Mouse (Mus musculus): Measurements from ENCODE around the gene Gm49673.
"Not testable (repeated sequence)": the region's sequence is repeated elsewhere in the genome, so short reads cannot be mapped to it uniquely, and the experiment has no call there.

The Gm49673 gene

DNA sequence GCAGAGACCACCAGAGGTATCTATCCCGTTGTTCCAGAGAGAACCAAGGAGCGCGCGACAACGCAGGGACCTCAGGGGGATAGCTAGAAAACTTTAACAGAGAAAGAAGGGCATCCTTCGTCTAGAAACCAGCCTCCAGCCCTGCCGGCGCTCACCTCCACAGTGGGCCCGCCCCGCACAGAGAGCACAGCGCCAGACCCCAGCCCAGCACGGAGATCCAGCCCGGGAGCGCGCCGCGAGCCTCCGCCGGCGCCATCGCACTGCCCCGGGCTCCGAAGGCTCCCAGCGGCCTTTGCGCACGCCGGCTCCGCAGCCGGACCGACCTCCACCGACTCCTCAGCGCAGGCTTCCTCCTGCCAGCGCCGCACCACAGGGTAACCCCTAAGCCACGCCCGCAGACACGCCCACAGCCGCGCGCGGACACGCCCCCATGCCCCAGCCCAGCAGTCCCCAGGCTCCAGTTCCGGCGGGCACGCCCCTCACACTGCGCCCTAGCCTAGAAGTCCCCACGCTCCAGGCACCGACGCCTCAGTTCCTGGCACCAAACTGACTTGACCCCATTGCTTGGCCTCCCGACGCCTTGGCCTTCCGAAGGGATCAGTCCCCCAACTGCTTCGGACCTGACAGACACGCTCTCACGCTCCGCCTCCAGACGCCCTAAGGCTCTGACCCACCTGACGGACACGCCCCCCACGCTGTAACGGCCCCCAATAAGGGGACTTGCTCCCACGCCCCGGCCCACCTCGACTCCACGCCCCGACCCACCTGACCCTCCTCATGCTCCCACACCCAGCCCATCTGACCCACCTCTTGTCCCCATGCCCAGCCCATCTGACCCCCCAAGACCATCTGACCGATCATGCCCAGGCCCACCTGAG, at the start of gene Gm49673, which contains the start of gene Rnaset2a:
Gene Gm49673, minus strand, starts transcription at position 350 of the 878 bp plus-strand sequence.
Gene Rnaset2a, minus strand, starts transcription at position 659 of the 878 bp plus-strand sequence.
- not testable (repeated sequence) for DNase-seq

DNA sequence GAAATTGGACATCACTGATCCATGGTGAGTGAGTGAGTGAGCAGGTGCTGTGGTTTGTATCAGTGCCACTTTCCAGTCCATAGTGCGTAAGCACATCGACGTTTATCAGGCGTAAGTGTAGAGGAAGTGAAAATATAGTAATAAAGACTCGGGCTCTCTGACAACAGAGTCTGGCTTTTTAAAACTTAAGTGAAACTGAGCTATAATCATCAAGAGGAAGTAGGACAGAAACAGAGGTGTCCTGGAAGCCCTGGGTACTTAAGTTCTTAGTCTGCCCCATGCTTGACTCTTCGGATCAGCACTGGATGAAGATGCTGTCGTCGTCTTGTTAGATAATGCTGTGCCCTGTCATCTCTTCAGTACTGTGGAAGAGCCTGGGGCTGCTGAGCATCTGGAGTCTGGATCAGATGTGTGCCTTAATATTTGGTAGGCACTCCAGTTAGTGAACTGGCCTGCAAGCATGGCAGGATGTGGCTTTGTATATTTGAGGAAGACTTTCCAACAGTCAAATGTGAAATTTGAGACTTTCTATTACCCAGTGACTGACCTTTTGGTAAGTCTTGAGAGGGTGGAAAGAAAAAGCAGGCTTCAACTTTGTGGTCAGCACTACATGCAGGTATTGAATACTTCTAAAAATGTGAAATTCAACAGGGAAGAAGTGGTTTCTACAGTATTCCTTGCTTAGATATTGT, 48.2 kb upstream of the Gm49673 start:
- no peak for DNase-seq

DNA sequence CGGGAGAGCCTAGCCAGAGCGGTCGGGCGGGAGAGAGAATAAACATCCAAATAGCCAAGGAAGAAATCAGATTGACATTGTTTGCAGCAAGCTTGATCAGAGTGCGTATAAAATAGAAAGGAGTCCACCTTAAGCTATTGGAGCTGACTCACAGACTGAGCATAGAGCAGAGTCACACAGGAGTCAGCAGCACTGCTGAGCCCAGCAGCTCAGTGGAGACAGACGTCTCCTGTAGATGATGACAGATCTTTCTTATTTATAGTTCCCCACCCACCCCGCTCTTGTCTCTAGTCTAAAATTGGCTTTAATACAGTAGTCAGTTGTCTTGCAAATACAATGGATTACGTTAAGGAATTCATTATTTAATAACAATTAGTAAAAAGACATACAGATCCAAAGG, 46.1 kb upstream of the Gm49673 start:
- DNase-seq: peak; percentile 32

DNA sequence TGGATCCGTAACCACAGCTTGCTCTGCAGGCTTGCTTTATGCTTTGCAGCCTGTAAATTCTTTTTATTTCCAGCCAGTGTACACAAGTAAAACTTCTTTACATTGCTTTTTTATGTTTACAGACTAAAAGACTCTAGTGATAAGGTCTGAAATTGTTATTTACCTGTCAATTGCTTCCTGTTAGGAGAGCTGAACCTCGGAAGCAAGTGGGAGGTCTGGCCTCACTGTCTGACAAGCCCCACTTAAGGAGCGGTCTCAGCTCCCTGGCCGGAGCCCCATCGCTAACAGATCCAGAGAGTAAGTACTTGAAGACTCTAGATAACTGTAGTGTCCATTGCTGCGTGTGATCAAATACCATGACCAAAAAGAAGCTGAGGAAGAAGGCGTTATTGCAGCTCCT, 36.6 kb upstream of the Gm49673 start:
- DNase-seq: no peak

DNA sequence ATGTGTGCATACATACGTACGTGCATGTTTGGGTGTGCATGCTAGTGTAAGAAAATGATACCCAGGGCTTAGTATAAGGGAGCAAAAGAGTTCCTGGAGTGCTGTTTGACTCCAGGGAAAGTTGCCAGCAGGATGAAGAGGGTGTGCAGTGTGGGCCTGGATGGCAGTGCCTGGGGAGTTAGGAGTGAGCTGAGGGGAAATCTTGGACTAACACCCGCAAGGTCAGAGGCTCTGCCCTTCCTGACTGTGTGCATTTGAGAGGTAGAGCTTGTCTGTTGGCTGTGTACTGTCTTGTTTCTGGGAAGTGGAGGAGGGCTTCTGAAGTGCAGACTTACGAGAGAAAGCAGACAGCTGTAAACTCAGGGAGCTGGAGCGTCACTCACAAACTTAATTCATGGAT, 36.2 kb upstream of the Gm49673 start:
- DNase-seq: no peak

DNA sequence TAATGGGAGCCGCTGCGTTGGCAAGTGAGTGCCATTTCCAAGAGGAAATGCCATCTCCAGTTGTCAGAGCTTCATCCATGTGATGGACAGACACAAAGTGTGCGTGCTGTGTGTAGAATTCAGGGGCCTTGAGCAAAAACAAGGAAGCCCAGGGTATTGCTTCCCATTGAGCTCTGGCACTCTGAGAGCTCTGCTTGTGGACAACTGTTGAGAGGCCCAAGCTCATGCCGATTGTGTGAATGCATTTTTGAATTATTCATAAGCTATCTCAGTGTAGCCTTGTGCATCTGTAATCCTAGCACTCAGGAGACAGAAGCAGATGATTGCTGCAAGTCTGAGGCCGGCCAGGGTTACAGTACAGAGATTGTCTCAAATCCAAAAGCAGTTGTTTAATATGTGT, 29.5 kb upstream of the Gm49673 start:
- DNase-seq: no peak

DNA sequence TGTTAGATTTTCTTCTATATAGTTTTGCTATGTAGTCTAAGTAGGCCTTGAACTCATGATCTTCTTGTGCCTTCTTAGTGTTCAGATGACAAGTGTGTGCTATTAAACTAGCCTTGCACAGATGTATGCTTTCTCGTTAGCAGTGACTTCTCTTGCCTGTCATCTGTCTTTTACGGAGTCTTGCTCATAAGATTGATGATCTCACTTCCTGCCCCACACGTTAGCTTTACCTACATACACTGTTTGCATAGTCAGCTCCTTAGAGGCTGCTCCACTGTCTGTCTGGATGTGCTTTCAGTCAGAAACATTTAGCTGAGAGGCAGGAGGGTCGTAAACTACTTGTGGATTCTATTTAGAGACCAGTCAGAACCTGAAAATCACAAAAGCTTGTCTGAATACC, 23.5 kb upstream of the Gm49673 start:
- no peak for DNase-seq

DNA sequence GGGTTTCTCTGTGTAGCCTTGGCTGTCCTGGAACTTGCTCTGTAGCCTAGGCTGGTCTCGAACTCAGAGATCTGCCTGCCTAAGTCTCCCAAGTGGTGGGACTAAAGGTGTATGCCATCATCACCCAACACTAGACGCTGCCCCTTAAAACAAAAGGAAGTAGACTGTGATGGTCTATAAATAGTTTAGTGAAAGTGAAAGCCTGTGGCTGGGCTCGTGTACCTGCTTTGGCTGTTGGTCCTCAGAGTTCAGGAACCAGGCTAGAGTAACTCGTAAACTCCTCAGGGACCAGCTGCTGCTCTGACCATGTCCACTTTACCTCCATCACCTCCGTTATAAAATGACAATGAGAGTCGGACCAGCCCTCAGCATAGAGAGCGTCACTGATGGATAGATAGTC, 22.7 kb upstream of the Gm49673 start:
- no peak for DNase-seq

DNA sequence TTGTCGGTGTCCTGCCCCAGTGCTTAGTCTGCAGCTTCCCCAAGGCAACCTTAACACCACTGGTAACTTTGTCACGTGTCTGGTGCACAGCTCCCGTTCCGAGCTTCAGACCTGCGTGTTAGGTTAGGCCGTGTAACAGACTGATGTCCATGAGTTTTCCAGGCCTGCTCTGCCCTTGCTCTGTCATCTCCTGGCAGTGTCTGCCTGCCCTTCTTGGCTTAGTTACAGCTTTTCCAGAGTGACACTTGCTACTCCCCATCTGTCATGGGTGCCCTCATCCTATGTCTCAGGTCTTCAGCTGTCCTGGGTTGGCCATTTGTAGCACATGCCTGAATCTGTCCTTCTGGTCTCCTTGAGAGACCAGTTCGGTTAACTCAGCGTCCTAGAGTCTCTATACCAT, 19.8 kb upstream of the Gm49673 start:
- DNase-seq: not testable (repeated sequence)

DNA sequence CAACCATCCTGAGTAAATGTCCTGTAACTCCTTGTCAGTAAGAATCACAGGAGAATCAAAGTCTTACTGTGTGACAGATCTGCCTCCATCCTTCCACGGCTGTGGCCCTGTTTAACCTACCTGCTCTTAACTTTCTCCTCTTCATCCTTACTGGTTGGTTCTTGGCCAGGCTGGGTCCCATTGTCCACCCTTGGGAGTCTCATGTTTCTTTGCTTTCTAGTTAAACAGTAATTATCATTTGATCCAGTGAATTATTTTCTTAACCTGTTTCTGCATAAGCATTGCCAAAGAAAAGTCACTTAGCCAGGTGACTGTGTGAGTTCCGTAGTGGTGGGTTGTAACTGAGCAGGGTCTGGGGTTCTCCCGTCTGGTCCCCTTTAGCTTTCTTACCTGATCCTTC, 18.9 kb upstream of the Gm49673 start:
- DNase-seq: not testable (repeated sequence)

DNA sequence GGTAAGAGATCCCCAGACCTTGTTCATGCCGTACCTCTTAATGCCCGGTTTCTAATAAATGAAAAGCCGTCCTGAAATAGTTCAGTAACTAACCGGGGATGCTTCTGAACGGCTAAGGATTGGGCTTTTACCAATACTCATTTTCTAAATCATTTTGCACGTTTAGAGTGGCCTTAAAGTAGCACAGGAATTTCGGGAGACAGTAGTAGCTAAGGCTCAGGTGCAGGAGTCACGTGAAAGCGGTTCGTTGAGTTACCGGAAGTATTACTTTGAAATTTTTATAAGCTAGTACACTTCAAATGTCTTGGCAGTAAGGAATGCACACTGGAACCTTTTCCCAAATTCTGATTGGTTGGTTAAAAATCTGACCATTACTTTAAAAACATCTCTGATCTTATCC, 18.4 kb upstream of the Gm49673 start:
- DNase-seq: not testable (repeated sequence)

DNA sequence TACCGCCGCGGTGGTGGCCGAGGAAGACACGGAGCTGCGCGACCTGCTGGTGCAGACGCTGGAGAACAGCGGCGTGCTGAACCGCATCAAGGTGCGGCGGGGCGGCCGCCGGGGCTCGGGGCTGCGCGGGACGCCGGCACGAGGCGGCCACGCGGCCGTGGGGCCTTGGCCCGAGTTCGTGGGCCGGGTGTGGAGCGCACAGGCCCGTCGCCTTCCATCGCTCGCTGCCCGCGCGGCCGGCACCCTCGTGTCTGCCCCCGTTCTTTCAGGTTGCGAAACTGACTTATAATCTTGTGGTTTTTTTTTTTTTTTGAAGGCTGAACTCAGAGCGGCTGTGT, 18.0 kb upstream of the Gm49673 start:
- peak; percentile 32 for DNase-seq

DNA sequence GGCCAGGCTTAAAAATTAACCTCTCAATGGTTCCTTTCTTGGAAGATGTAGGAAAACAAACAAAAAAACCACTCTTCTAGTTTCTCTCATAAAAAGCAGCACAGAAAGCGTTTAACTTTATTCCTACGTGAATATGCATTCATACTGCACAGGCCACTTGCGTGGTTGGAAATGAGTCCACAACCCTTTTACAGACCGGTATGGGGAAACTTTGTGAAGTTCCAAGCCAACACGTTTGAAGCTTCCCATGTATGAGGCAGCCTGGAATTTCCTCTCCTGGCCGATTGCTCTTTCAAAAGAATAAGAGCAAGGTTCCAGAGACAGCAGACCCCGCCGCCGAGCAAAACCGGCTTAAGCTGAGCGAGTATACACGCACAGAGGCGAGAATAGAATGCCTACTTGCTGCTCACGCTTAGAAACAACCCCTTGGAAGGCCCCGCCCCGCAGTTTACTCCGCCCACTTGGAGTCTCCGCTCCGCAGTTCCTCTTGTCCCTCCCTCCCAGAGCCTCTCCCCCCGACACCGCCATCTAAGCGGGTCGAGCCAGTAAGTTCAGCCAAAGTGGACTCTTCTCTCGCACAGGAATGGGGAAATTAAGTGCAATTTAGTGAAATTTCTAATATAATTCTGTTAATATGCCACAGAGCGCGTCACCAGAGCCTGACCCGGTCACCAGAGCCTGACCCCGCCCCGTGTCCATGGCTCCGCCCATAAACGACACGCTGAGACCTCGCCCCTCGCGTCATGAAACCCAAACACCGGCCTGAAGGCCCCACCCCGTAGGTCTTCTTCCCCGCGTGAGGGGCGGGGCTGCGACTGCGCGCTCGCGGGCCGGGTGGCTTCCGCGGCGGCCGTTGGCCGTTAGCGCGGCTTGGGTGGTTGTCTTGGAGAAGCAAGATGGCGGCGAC, 17.4 kb upstream of the Gm49673 start, which contains the start of gene Fgfr1op:
Gene Fgfr1op, plus strand, starts transcription at position 801 of the 907 bp plus-strand sequence.
- DNase-seq: peak; percentile 45

DNA sequence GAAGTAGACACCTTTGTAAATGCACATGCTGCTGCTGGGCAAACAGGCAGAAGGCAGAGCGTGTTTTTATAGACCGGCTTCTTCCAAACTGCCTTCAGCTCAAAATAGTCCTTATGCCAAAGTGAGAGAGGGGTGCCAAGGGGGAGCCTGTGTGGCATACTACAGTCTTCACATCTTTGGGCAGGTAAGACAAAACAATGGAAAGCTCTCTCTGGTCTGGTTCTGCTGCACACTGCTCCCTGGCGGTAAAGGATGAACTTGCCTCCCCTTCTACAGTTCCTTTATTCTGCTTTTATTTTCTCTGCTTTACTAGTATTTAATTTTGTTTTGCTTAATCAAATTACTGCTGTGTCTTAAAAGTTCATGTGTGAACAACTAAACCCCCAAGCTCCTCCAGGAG, 13.4 kb upstream of the Gm49673 start:
- DNase-seq: not testable (repeated sequence)

DNA sequence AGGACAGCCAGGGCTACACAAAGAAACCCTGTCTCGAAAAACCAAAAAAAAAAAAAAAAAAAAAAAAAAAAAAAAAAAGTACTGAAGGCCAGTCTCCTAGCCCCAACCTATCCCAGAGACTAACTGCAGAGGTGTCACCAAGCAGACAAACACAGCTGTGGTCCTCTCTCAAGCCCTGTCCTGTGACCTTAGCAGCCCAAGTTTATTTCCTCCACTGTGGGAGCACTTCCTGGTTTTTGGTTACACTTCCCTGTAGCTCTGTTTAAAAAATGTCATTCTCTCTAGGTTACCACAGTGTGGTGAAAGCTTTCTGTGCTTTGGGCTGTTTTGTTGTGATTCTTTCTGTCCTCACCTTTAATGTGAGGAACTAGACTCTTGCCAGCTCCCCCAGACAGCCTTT, 11.0 kb upstream of the Gm49673 start:
- not testable (repeated sequence) for DNase-seq

DNA sequence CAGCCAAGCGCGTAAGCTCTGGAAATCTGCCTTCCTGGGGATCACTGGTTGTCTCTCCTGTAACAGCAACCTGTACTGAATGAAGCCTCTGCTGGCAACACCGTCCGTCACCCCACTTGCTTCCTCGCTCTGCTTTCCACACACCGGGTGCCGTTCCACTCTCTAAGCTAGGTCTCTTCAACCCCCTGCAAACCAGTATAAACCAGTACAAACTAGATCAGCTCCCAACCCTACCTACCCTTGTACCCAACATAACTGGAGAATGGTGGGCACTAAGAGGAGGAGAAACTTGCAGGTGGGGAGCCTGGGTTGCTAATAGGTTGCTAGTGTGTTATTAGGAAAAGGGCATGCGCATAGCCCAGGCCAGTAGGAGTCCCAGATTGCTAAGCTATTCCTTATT, 8.4 kb upstream of the Gm49673 start:
- not testable (repeated sequence) for DNase-seq

DNA sequence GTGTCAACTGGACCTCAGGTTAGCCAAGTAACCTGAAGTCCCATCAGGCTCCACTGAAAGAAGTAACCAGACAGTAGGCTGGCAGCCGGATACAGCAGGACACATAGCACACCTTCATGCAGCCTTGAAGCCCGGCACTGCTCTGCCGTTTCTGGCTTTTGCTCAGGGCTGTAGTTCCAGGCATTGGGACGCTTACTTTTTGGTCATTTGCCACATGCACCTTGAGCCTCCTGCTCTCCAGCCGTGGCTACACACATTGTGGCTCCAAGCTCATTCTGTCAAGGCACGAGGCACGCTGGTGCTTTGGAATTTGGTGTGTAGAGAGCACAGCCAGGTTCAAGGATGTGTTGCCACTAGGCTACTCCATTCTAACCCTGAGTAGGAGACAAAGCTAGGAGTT, 7.4 kb upstream of the Gm49673 start:
- not testable (repeated sequence) for DNase-seq

DNA sequence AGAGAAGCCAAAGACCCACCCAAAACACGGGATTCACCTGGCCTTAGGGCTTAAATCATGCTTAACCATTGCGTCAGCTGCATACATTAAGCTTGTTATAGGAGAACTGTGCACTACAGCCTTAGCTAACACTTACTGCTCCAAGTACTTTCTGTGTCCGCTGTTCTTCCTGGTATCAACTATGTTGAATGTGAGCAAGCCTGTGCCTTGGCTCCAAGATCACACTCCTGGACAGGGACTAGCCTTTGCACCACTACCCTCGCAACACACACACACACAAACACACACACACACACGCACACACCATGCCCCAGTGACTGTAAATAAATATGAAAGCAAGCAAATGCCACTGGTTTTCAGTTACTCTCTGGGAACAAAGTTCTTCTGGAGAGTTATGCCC, 657 bp downstream of the Gm49673 start:
- DNase-seq: not testable (repeated sequence)

DNA sequence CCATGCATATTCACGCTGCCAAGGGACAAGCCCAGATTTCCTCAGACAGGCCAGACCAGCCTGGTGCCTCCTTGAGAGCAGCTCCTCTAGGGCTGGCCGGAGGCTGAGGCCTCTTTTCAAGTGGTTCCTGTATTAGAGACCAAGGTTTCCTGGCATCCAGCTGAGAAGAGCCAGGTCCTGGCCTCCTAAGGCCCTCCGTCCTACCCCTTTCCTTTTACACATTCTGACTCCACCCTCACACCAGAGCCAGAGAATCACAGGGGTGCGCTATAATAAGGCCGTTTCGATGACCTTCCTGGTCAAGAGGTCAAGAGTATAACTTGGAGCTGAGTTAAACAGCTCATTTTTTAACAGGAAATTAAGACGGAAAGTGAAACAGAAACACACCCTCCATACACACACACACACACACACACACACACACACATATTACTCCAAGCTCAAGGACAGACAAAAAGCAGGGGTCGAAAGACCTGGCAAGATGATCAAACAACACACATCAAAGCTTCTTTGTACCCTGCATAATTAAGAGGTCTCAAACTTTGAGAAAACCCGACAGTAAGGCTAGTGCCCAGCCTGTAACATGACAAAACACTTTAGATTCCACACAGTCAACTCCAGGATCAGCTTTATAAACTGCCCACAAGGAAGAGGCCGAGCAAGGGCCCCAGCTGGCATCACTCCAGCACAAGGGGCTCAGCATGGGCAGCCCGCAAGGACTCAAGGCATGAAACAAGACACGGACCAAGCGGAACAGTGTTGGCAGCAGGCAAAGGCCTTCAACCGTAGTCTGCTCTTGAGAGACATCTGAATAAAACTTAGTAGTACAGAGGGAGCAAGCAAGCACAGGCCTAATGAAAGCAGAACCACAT, 3.5 kb downstream of the Gm49673 start:
- DNase-seq: not testable (repeated sequence)

DNA sequence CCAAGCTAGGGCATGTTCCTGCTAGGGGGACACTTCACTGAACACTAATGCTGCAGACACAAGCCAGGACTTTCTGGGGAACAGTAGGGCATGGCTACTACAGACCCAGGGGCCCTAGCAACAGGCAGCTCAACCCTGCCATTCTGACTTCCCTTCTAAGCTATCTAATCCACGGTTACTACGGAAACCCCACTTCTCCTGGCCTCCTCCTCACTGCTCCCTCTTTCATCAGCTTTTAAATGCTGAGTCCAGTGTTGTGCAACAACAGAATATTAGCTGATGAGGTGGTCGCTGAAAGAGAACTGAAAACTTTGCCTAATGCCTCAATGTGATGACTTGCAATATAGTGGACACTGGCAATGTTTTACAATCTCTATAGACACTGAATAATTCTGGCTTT, 7.4 kb downstream of the Gm49673 start:
- not testable (repeated sequence) for DNase-seq

DNA sequence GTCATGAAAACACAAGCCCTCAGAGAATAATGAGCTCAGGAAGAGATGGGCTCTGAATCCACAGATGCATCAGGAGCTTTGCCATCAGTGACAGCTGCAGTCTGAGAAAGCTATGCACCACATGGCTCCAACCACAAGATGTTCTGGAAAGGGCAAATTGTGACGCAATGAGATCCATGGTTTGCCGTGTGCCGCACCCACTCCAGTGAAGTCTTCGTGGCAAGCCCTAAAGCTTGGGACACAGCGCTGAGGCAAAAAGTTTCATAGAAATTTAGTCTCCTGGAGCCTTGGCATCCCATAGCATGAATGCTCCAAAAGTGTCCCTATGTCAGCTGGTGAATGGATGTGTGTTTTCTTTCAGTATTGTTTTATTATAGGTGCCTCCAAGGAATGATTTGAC, 9.5 kb downstream of the Gm49673 start:
- not testable (repeated sequence) for DNase-seq

DNA sequence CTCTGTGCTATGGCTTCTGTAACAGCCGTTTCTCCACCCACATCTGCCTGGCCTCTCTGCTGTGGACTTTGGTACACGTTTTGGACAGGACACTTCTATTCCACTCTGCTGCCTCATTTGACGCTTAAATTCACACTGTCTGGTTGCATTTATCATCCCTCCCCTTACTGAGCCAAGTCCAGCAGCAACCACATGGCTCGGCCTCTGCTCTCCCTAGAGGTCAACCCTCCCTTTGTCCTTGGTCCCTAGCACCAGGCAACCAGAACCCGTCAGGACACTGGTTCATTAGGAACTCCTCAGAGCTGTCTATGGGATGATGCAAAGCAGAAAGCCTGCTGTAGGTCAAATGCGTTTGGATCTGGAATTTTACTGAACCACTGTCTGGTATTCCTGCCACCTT, 16.7 kb downstream of the Gm49673 start:
- not testable (repeated sequence) for DNase-seq
